Mouse (Mus musculus): ENCODE measurements around the gene Styx.

Gene Styx

GRCm38 (mm10) chr14:45350931-45351859 lies at the start of gene Styx:
Gene Styx (plus strand): TSS chr14:45351093.
- peak; percentile 96 for DNase-seq

- DNase-seq: peak; percentile 8
These were observed 47.0 kb upstream of the Styx start for GRCm38 (mm10) chr14:45303939-45304338.

- DNase-seq: no peak
These were observed 46.5 kb upstream of the Styx start for GRCm38 (mm10) chr14:45304389-45304788.

- no peak for DNase-seq
These were observed 45.0 kb upstream of the Styx start for GRCm38 (mm10) chr14:45305852-45306251.

- DNase-seq: no peak
These were observed 43.1 kb upstream of the Styx start for GRCm38 (mm10) chr14:45307630-45308328.

GRCm38 (mm10) chr14:45309646-45310045 lies 41.2 kb upstream of the Styx start:
- DNase-seq: no peak

- no peak for DNase-seq
These were observed 40.8 kb upstream of the Styx start for GRCm38 (mm10) chr14:45310101-45310500.

GRCm38 (mm10) chr14:45316927-45317326 lies 34.0 kb upstream of the Styx start:
- no peak for DNase-seq

GRCm38 (mm10) chr14:45317921-45318411 lies 32.9 kb upstream of the Styx start:
- no peak for DNase-seq

- DNase-seq: peak; percentile 91
These were observed 32.3 kb upstream of the Styx start, which contains the start of gene Ero1l for GRCm38 (mm10) chr14:45318426-45319236. Gene Ero1l (minus strand): TSS chr14:45318771.

GRCm38 (mm10) chr14:45319237-45319610 lies 31.7 kb upstream of the Styx start:
- DNase-seq: no peak

- DNase-seq: no peak
These were observed 30.8 kb upstream of the Styx start for GRCm38 (mm10) chr14:45320111-45320510.

- no peak for DNase-seq
These were observed 29.8 kb upstream of the Styx start for GRCm38 (mm10) chr14:45321067-45321466.

GRCm38 (mm10) chr14:45321622-45322021 lies 29.3 kb upstream of the Styx start:
- no peak for DNase-seq

GRCm38 (mm10) chr14:45322450-45322849 lies 28.4 kb upstream of the Styx start:
- no peak for DNase-seq

GRCm38 (mm10) chr14:45323320-45323719 lies 27.6 kb upstream of the Styx start:
- DNase-seq: no peak

- DNase-seq: peak; percentile 90
These were observed 25.4 kb upstream of the Styx start for GRCm38 (mm10) chr14:45325471-45325870.

GRCm38 (mm10) chr14:45328072-45328713 lies 22.7 kb upstream of the Styx start:
- no peak for DNase-seq

- DNase-seq: no peak
These were observed 21.8 kb upstream of the Styx start for GRCm38 (mm10) chr14:45329018-45329588.

- peak; percentile 97 for DNase-seq
These were observed 21.2 kb upstream of the Styx start, which contains the start of gene Psmc6 for GRCm38 (mm10) chr14:45329589-45330181. Gene Psmc6 (plus strand): TSS chr14:45329788.

Data from retina, postnatal 1 day (tissue).